ENCODE assay signal across 9 mouse cellular contexts in genomic region chr11:113651206-113651906, GRCm38 (mm10). TPM values are rescaled to one million over a fixed set of nuclear protein-coding genes. Genes with fewer than 3 reads are reported as not detected.
DNase-seq lines count a peak whose midpoint lies in the region; ATAC-seq and TF ChIP-seq lines count a peak whose summit lies in the region.
"Had no signal": no experiment of that assay in that cellular context is flagged by ENCODE, and none has a peak within 500 bp of the region (broad histone marks: within the 10 kb centered on the region; RNA-seq: fewer than 3 reads in every experiment).

No protein-coding gene starts in this region.

- H3K9ac ChIP-seq in kidney, postnatal 0 days (ENCODE audit: low read depth, low read length) = no peak overlapping the region
- H3K9ac ChIP-seq in limb, embryonic 11.5 days (ENCODE audit: low read length) = no peak overlapping the region

- no peak for TF ChIP-seq CTCF in kidney, postnatal 0 days (IDR thresholded peaks at IDR 0.05; ENCODE audit: low read depth)

- no peak overlapping the region; the same call in 1 of the 2 replicates for H3K27ac ChIP-seq in kidney, postnatal 0 days
- H3K27ac ChIP-seq in embryonic facial prominence, embryonic 10.5 days (replicated peaks) = peak overlapping the region; percentile 19; the same call in 1 of the 2 replicates
- H3K27ac ChIP-seq in limb, embryonic 11.5 days (replicated peaks; ENCODE audit: low read depth, low read length) = peak overlapping the region; percentile 68

- H3K4me2 ChIP-seq in kidney, postnatal 0 days (ENCODE audit: low read length) = no peak overlapping the region
- peak overlapping the region; percentile 74; the same call in 1 of the 2 replicates for H3K4me2 ChIP-seq in limb, embryonic 11.5 days (ENCODE audit: low read depth, severe bottlenecking)

- peaks cover 41% of the 10 kb centered on the region for H3K36me3 ChIP-seq in kidney, postnatal 0 days (ENCODE audit: insufficient read depth, low read length)
- H3K36me3 ChIP-seq in embryonic facial prominence, embryonic 10.5 days (replicated peaks) = peaks cover 49% of the 10 kb centered on the region
- peaks cover 12% of the 10 kb centered on the region for H3K36me3 ChIP-seq in limb, embryonic 11.5 days (ENCODE audit: control insufficient read depth, insufficient read depth, low read length)

- H3K4me3 ChIP-seq in kidney, postnatal 0 days (replicated peaks; ENCODE audit: low read depth, low read length) = no peak overlapping the region
- peak overlapping the region; percentile 97; the same call in 1 of the 2 replicates for H3K4me3 ChIP-seq in embryonic facial prominence, embryonic 10.5 days
- H3K4me3 ChIP-seq in limb, embryonic 11.5 days (ENCODE audit: low read depth, low read length) = peak overlapping the region; percentile 1; the same call in 1 of the 2 replicates

- H3K9me3 ChIP-seq in kidney, postnatal 0 days (replicated peaks; ENCODE audit: low read length) = no peaks in the 10 kb centered on the region
- no peaks in the 10 kb centered on the region for H3K9me3 ChIP-seq in embryonic facial prominence, embryonic 10.5 days
- no peaks in the 10 kb centered on the region for H3K9me3 ChIP-seq in limb, embryonic 11.5 days (ENCODE audit: control insufficient read depth, low read length)

- peak; percentile 49 for DNase-seq in kidney, postnatal 0 days (ENCODE audit: low spot score)
- no peak for DNase-seq in kidney, postnatal 10 days
- no peak for DNase-seq in embryonic facial prominence, embryonic 10.5 days (ENCODE audit: low spot score)
- DNase-seq in limb, embryonic 11.5 days (ENCODE audit: low spot score) = no peak
- DNase-seq in retina, postnatal 1 day = peak; percentile 23
- DNase-seq in right cerebral cortex, postnatal 36 days (ENCODE audit: low spot score in 2 of 2) = no peak
- DNase-seq in adrenal gland, postnatal 10 days = no peak
- no peak for DNase-seq in adrenal gland, postnatal 4 days (ENCODE audit: low spot score in 2 of 2)

- no peaks in the 10 kb centered on the region for H3K27me3 ChIP-seq in kidney, postnatal 0 days (ENCODE audit: insufficient read depth, low read length)
- H3K27me3 ChIP-seq in embryonic facial prominence, embryonic 10.5 days (replicated peaks; ENCODE audit: low read depth, poor library complexity, severe bottlenecking) = 0 out of 2 replicates have a peak, but pooled peaks cover 5% of the 10 kb centered on the region
- no peaks in the 10 kb centered on the region for H3K27me3 ChIP-seq in limb, embryonic 11.5 days (ENCODE audit: control insufficient read depth, insufficient read depth, low read length)

- ATAC-seq in kidney, postnatal 0 days (replicated peaks; ENCODE audit: low FRiP score, low read depth) = 0 out of 2 replicates have a peak, but pooled peaks have one; percentile 0
- no peak for ATAC-seq in limb, embryonic 11.5 days (ENCODE audit: insufficient number of reproducible peaks, low FRiP score, low TSS enrichment, low read depth)

- 50% methylated on average over 22 of the region's 22 CpGs for WGBS in kidney, postnatal 0 days
- 72% methylated on average over 22 of the region's 22 CpGs for WGBS in embryonic facial prominence, embryonic 10.5 days
- WGBS in limb, embryonic 11.5 days = 51% methylated on average over 22 of the region's 22 CpGs

- H3K4me1 ChIP-seq in kidney, postnatal 0 days (replicated peaks; ENCODE audit: insufficient read depth, low read length) = peaks cover 10% of the 10 kb centered on the region; the same call in 1 of the 2 replicates
- H3K4me1 ChIP-seq in embryonic facial prominence, embryonic 10.5 days = peaks cover 62% of the 10 kb centered on the region
- peaks cover 29% of the 10 kb centered on the region for H3K4me1 ChIP-seq in limb, embryonic 11.5 days (ENCODE audit: control insufficient read depth, insufficient read depth, low read length)

RNA-seq across cellular contexts. Expression of gene Slc39a11, which starts 1.5 kb away (rescaled TPM):
- 22.8 and 23.3 TPM in 2 replicates for polyA plus RNA-seq in kidney, postnatal 0 days (2015; fragmentation: Nextera tagmentation; extraction: Ambion mirVana)
- 17.0 and 17.2 TPM in 2 replicates for polyA plus RNA-seq in embryonic facial prominence, embryonic 10.5 days (2016; fragmentation: Nextera tagmentation; extraction: Ambion mirVana)
- polyA plus RNA-seq in limb, embryonic 11.5 days (2014; fragmentation: Nextera tagmentation; extraction: Ambion mirVana) = 12.2 and 14.9 TPM in 2 replicates
- 10 to 100 TPM; 17.3 to 18.5 TPM for total RNA-seq in adrenal gland, postnatal 10 days (2021)
- total RNA-seq in adrenal gland, postnatal 4 days (2021) = 10 to 100 TPM; 23.9 to 26.0 TPM

RNA-seq across cellular contexts. Expression of gene Cog1, which starts 2.4 kb away (rescaled TPM):
- polyA plus RNA-seq in kidney, postnatal 0 days (2015; fragmentation: Nextera tagmentation; extraction: Ambion mirVana) = 21.0 and 21.6 TPM in 2 replicates
- 27.4 and 28.1 TPM in 2 replicates for polyA plus RNA-seq in embryonic facial prominence, embryonic 10.5 days (2016; fragmentation: Nextera tagmentation; extraction: Ambion mirVana)
- polyA plus RNA-seq in limb, embryonic 11.5 days (2014; fragmentation: Nextera tagmentation; extraction: Ambion mirVana) = 29.3 and 30.6 TPM in 2 replicates
- total RNA-seq in adrenal gland, postnatal 10 days (2021) = 10 to 100 TPM; 25.5 to 26.0 TPM
- total RNA-seq in adrenal gland, postnatal 4 days (2021) = 10 to 100 TPM; 34.9 to 41.8 TPM

RNA-seq across cellular contexts. Expression of gene Sstr2, which starts 32.2 kb away (rescaled TPM):
- 0.20 and 0.31 TPM in 2 replicates for polyA plus RNA-seq in kidney, postnatal 0 days (2015; fragmentation: Nextera tagmentation; extraction: Ambion mirVana)
- polyA plus RNA-seq in embryonic facial prominence, embryonic 10.5 days (2016; fragmentation: Nextera tagmentation; extraction: Ambion mirVana) = 2.1 and 4.2 TPM in 2 replicates
- 0.48 and 1.1 TPM in 2 replicates for polyA plus RNA-seq in limb, embryonic 11.5 days (2014; fragmentation: Nextera tagmentation; extraction: Ambion mirVana)
- 1 to 10 TPM; 1.9 to 3.0 TPM for total RNA-seq in adrenal gland, postnatal 10 days (2021)
- 1 to 10 TPM; 3.6 to 4.8 TPM for total RNA-seq in adrenal gland, postnatal 4 days (2021)
- polyA plus RNA-seq: heart, postnatal 0 days had no signal

RNA-seq across cellular contexts. Expression of gene Fam104a, which starts 32.6 kb away (rescaled TPM):
- polyA plus RNA-seq in kidney, postnatal 0 days (2015; fragmentation: Nextera tagmentation; extraction: Ambion mirVana) = 49.7 and 49.9 TPM in 2 replicates
- polyA plus RNA-seq in embryonic facial prominence, embryonic 10.5 days (2016; fragmentation: Nextera tagmentation; extraction: Ambion mirVana) = 53.4 and 57.6 TPM in 2 replicates
- polyA plus RNA-seq in limb, embryonic 11.5 days (2014; fragmentation: Nextera tagmentation; extraction: Ambion mirVana) = 53.0 and 54.2 TPM in 2 replicates
- 10 to 100 TPM; 25.9 to 27.0 TPM for total RNA-seq in adrenal gland, postnatal 10 days (2021)
- total RNA-seq in adrenal gland, postnatal 4 days (2021) = 10 to 100 TPM; 32.5 to 33.5 TPM

RNA-seq across cellular contexts. Expression of gene D11Wsu47e, which starts 32.9 kb away (rescaled TPM):
- polyA plus RNA-seq in kidney, postnatal 0 days (2015; fragmentation: Nextera tagmentation; extraction: Ambion mirVana) = 17.2 and 18.8 TPM in 2 replicates
- polyA plus RNA-seq in embryonic facial prominence, embryonic 10.5 days (2016; fragmentation: Nextera tagmentation; extraction: Ambion mirVana) = 26.4 and 28.0 TPM in 2 replicates
- polyA plus RNA-seq in limb, embryonic 11.5 days (2014; fragmentation: Nextera tagmentation; extraction: Ambion mirVana) = 24.0 and 26.1 TPM in 2 replicates
- 10 to 100 TPM; 11.2 to 15.1 TPM for total RNA-seq in adrenal gland, postnatal 10 days (2021)
- total RNA-seq in adrenal gland, postnatal 4 days (2021) = 10 to 100 TPM; 24.7 to 25.9 TPM

Comparison
In these comparisons a context has a peak if more than half of its experiments do, and no peak if none do; other contexts are left out.
1. DNase-seq: peak in kidney, postnatal 0 days (single experiment) and retina, postnatal 1 day (single experiment); none in kidney, postnatal 10 days (single experiment), embryonic facial prominence, embryonic 10.5 days (single experiment), limb, embryonic 11.5 days (single experiment), right cerebral cortex, postnatal 36 days (0 of 2), adrenal gland, postnatal 10 days (single experiment) and adrenal gland, postnatal 4 days (0 of 2).